Mouse (Mus musculus) intestine, embryonic 14.5 days (tissue): Measurements from ENCODE around the gene Depp1. TPM values are rescaled to one million over a fixed set of nuclear protein-coding genes. Genes with fewer than 3 reads are reported as not detected.
"Not testable (repeated sequence)": the region's sequence is repeated elsewhere in the genome, so short reads cannot be mapped to it uniquely, and the experiment has no call there.

Experiments used
- ATAC-seq: fragments of 200-750 bp; cut with Nextera tagmentation; replicated peaks from 2 replicates; pipeline ENCODE4 v1.8.0; 2017; ENCODE audit warnings: low read depth, moderate number of reproducible peaks, moderate TSS enrichment, moderate library complexity; ENCODE audit not compliant: low FRiP score, low TSS enrichment
- DNase-seq: peaks from one replicate; pipeline ENCODE4 v3.0.0-alpha.2; 2018; ENCODE audit warnings: low spot score
- H3K27ac ChIP-seq: fragments of 300-500 bp; sonication (generic); 2 replicates; pipeline ENCODE4 v1.5.1; 2014; ENCODE audit warnings: low read depth, mild to moderate bottlenecking, control low read depth
- H3K27me3 ChIP-seq: fragments of 300-500 bp; sonication (generic); replicated peaks from 2 replicates; pipeline ENCODE4 v1.6.1; 2014; ENCODE audit warnings: low read length, control low read depth; ENCODE audit not compliant: control insufficient read depth, insufficient read depth
- H3K36me3 ChIP-seq: fragments of 300-500 bp; sonication (generic); 2 replicates; pipeline ENCODE4 v1.6.1; 2014; ENCODE audit warnings: low read length, control low read depth; ENCODE audit not compliant: control insufficient read depth, insufficient read depth
- H3K4me1 ChIP-seq: fragments of 300-500 bp; sonication (generic); replicated peaks from 2 replicates; pipeline ENCODE4 v1.6.1; 2014; ENCODE audit warnings: low read length, control low read depth, mixed read lengths; ENCODE audit not compliant: control insufficient read depth, insufficient read depth
- H3K4me2 ChIP-seq: fragments of 300-500 bp; sonication (generic); 2 replicates; pipeline ENCODE4 v1.6.1; 2014; ENCODE audit warnings: low read length
- H3K4me3 ChIP-seq: fragments of 300-500 bp; sonication (generic); 2 replicates; pipeline ENCODE4 v1.5.1; 2014; ENCODE audit warnings: low read depth, low read length, control low read depth, mixed read lengths
- H3K9ac ChIP-seq: fragments of 300-500 bp; sonication (generic); 2 replicates; pipeline ENCODE4 v1.6.1; 2014; ENCODE audit warnings: mild to moderate bottlenecking, low read length
- H3K9me3 ChIP-seq: fragments of 300-500 bp; sonication (generic); 2 replicates; pipeline ENCODE4 v1.6.1; 2016; ENCODE audit warnings: low read length, control low read depth; ENCODE audit not compliant: control insufficient read depth
- WGBS: fragments of 180-500 bp; shearing (Covaris S2); extraction: QIAGEN DNeasy Blood & Tissue Kit; methylation state at CpG from one replicate; pipeline ENCODE4 v1.1.7; 2014; 5-methylcytosine and 5-hydroxymethylcytosine counted together
- polyA plus RNA-seq: library from polyadenylated mRNA; unstranded; fragments of >200 nt; fragmentation: Nextera tagmentation; extraction: Ambion mirVana; gene quantifications from 2 replicates; pipeline ENCODE4 v1.2.1, GENCODE M21; 2014

Depp1 gene
- 24.1 and 26.1 TPM in 2 replicates for polyA plus RNA-seq

DNA sequence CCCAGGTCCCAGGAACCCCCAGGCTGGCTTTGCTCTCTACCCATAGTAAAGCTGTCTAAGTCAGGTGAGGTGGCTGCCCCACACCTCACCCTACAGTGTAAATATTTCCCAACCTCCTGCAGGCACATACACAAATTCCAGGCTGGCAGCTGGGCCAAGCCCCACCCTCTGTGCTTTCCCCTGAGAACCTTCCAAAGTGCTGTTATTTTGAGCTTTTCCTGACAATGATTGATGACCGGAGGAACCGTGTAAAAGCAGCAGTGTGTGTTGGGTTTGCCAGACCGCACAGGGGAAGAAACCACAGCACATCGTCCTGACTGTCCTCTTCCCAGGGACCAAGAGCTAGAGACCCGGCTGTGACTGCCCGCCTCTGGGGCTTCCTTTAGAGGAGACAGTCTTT is at the start of gene Depp1:
Gene Depp1 (plus strand): TSS at position 204 of the 400 bp plus-strand sequence.
- ATAC-seq (peak; percentile 45), DNase-seq (no peak)
- Histone ChIP-seq H3K27ac (no peak within 1 kb of the TSS), H3K9me3 (no peaks in the 10 kb centered on the region), H3K4me3 (0 out of 2 replicates have a peak within 1 kb of the TSS, but pooled peaks have one; percentile 5), H3K4me2 (peak within 1 kb of the TSS; percentile 31), H3K36me3 (no peaks in the 10 kb centered on the region; the same call in 1 of the 2 replicates), H3K27me3 (no peaks in the 10 kb centered on the region), H3K9ac (no peak within 1 kb of the TSS), H3K4me1 (no peaks in the 10 kb centered on the region; the same call in 1 of the 2 replicates)
- 11% methylated on average over 6 of the region's 6 CpGs for WGBS

- not testable (repeated sequence) for H3K4me2 ChIP-seq, H3K27ac ChIP-seq, ATAC-seq
These were observed 49.4 kb upstream of the Depp1 start for GRCm38 (mm10) chr6:116600969-116601368.

DNA sequence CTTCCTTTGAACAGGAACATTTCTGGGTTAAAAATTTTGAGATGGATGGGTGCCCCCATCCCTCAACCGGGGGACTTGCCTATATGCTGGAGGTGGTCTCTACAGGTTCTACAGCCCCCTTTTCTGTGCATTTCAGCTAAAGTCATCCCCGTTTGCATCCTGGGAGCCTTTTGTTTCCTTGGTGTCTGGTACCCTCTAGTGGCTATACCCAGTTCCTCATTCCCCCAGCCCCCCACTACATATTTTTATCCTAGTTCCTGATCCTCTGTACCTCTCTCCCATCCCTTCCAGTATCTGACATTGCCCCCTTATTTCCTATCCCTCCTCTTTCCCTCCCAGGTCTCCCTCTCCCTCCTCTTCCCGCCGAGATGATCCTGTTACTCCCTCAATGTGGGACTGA is 43.2 kb upstream of the Depp1 start:
- Histone ChIP-seq H3K9ac (no peak overlapping the region), H3K4me2 (no peak overlapping the region), H3K27me3 (no peaks in the 10 kb centered on the region), H3K4me3 (no peak overlapping the region), H3K4me1 (no peaks in the 10 kb centered on the region), H3K27ac (no peak overlapping the region), H3K36me3 (no peaks in the 10 kb centered on the region), H3K9me3 (no peaks in the 10 kb centered on the region)
- no peak for ATAC-seq
- 47% methylated on average over 4 of the region's 4 CpGs for WGBS
- DNase-seq = no peak

More at GRCm38 (mm10) chr6:116600969-116601368, 49.4 kb upstream of the Depp1 start:
- H3K4me3 ChIP-seq, H3K36me3 ChIP-seq, DNase-seq, H3K27me3 ChIP-seq, H3K4me1 ChIP-seq, H3K9ac ChIP-seq, H3K9me3 ChIP-seq: not testable (repeated sequence)

DNA sequence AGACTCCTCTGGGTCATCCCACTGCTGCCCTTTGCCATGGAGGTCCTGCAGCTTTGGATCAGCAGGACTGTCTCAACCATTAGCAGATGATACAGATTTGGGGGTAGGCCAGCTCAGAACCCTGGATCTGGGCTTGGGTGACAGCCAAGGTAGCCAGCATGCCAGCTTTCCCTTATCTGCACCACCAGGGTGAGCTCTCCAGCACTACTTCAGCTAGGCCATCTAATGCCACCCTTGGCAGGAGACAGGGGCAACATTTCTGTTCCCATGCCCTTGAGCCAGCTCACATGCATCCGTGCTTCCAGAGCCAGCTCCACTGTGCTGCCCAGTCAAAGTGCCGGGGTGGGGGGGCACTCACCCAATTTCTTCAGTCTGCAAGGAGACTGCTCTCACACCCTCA is 34.7 kb upstream of the Depp1 start:
- no peak overlapping the region for H3K4me2 ChIP-seq
- no peaks in the 10 kb centered on the region for H3K9me3 ChIP-seq
- H3K9ac ChIP-seq = no peak overlapping the region
- no peaks in the 10 kb centered on the region for H3K27me3 ChIP-seq
- 78% methylated on average over 2 of the region's 2 CpGs for WGBS
- no peak overlapping the region for H3K27ac ChIP-seq
- DNase-seq = no peak
- no peaks in the 10 kb centered on the region for H3K36me3 ChIP-seq
- H3K4me3 ChIP-seq = no peak overlapping the region
- no peaks in the 10 kb centered on the region for H3K4me1 ChIP-seq
- ATAC-seq = no peak

- Histone ChIP-seq H3K4me1 (no peaks in the 10 kb centered on the region), H3K4me2 (no peak overlapping the region), H3K4me3 (no peak overlapping the region), H3K9me3 (no peaks in the 10 kb centered on the region), H3K36me3 (no peaks in the 10 kb centered on the region), H3K27ac (no peak overlapping the region), H3K27me3 (no peaks in the 10 kb centered on the region), H3K9ac (no peak overlapping the region)
- no peak for DNase-seq
- no peak for ATAC-seq
These were observed 32.3 kb upstream of the Depp1 start for GRCm38 (mm10) chr6:116618073-116618472.

DNA sequence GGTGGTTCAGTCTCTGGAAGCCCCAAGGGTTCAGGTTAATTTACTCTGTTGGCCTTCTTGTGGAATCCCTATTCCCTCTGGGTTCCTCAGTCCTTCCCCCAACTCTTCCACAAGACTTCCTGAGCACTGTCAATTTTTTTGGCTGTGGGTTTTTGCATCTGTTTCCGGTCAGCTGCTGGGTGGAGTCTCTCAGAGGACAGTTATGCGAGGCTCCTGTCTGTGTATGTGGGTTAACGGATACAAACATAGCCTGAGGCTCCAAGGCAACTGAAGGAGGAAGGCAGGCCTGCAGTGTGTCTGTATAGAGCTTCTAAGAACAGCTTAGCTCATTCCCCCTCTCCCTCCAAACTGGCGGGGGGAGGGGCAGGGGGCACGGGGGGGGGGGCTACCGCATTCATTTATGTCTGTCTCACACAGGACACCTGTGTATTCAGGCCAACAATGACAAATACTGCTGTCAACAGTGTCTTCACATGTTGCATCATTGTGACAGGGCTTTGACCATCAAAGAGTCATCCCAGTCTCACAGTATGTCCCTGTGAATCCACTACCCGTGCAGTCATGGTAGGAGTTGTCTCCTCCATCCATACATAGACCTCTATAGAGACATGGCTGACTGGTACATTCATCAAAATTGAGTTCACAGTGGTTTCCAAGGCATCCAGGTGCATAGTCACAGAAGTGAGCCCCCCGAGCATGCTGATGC is 28.9 kb upstream of the Depp1 start:
- Histone ChIP-seq H3K9me3 (no peaks in the 10 kb centered on the region), H3K4me2 (no peak overlapping the region), H3K27ac (no peak overlapping the region), H3K4me3 (no peak overlapping the region), H3K27me3 (no peaks in the 10 kb centered on the region), H3K36me3 (peaks cover 20% of the 10 kb centered on the region), H3K9ac (no peak overlapping the region), H3K4me1 (no peaks in the 10 kb centered on the region)
- ATAC-seq (peak; percentile 53; the same call in 1 of the 2 replicates), DNase-seq (no peak)
- WGBS = 50% methylated on average over 8 of the region's 8 CpGs

DNA sequence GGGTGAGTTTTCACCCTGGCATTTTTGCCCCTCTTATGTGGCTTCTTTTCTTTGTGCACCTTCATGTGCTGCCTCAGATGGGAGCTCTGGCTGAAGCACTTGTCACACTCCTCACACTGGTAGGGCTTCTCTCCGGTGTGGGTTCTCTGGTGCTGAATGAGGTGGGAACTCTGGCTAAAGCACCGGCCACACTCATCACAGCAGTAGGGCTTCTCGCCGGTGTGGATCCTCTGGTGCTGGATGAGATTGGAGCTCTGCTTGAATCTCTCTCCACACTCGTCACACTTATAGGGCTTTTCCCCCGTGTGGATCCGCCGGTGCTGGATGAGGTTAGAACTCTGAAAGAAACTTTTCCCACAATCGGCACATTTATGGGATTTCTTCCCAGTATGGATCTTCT is 24.0 kb upstream of the Depp1 start:
- not testable (repeated sequence) for H3K4me1 ChIP-seq, ATAC-seq, H3K27me3 ChIP-seq, H3K9ac ChIP-seq, H3K4me3 ChIP-seq, H3K27ac ChIP-seq, H3K4me2 ChIP-seq, H3K9me3 ChIP-seq
- H3K36me3 ChIP-seq = peaks cover 27% of the 10 kb centered on the region
- DNase-seq = peak; percentile 29
- 98% methylated on average over 9 of the region's 9 CpGs for WGBS

DNA sequence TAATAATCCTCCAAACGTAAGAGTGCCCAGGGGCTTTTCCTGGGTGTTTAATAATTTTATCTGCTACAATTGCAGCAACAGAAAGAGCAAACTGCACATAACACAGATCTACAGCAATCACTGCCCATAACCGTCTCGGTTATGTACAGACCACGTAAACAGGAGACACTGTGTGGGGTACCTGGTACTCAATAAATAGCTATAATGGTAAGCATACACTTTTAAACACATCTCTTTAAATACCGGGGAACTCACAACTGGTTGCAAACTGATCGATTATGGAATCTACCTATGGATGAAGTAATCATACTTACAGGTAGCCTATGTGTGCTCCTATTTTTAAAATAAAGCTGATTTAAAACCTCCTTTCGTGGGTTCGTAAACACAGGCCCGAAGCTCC is 22.3 kb upstream of the Depp1 start:
- DNase-seq (peak; percentile 51), ATAC-seq (no peak)
- Histone ChIP-seq H3K36me3 (peaks cover 27% of the 10 kb centered on the region), H3K4me1 (peaks cover 6% of the 10 kb centered on the region; the same call in 1 of the 2 replicates), H3K9ac (peak overlapping the region; percentile 94), H3K27me3 (no peaks in the 10 kb centered on the region), H3K4me2 (peak overlapping the region; percentile 86), H3K27ac (peak overlapping the region; percentile 80), H3K9me3 (no peaks in the 10 kb centered on the region), H3K4me3 (peak overlapping the region; percentile 81)
- WGBS = 9% methylated on average over 9 of the region's 9 CpGs
